Mouse (Mus musculus) hindbrain, embryonic 15.5 days (tissue): ENCODE data around the gene Erh. TPM values are rescaled to one million over a fixed set of nuclear protein-coding genes. Genes with fewer than 3 reads are reported as not detected.

Experiments
- ATAC-seq: fragments of 200-750 bp; cut with Nextera tagmentation; 2 replicates; pipeline ENCODE4 v1.8.0; 2017; ENCODE audit warnings: low read depth, moderate number of reproducible peaks, moderate TSS enrichment; ENCODE audit not compliant: low FRiP score
- H3K27ac ChIP-seq: fragments of 300-500 bp; sonication (generic); replicated peaks from 2 replicates; pipeline ENCODE4 v1.5.1; 2015; ENCODE audit warnings: mild to moderate bottlenecking, inconsistent platforms
- H3K27me3 ChIP-seq: fragments of 300-500 bp; sonication (generic); 2 replicates; pipeline ENCODE4 v1.6.1; 2015; ENCODE audit warnings: control low read depth, inconsistent platforms
- H3K36me3 ChIP-seq: fragments of 300-500 bp; sonication (generic); 2 replicates; pipeline ENCODE4 v1.6.1; 2015; ENCODE audit warnings: control low read depth, inconsistent platforms
- H3K4me1 ChIP-seq: fragments of 300-500 bp; sonication (generic); replicated peaks from 2 replicates; pipeline ENCODE4 v1.6.1; 2015; ENCODE audit warnings: control low read depth, inconsistent platforms
- H3K4me2 ChIP-seq: fragments of 300-500 bp; sonication (generic); 2 replicates; pipeline ENCODE4 v1.6.1; 2015; ENCODE audit warnings: moderate library complexity, mild to moderate bottlenecking, inconsistent platforms
- H3K4me3 ChIP-seq: fragments of 300-500 bp; sonication (generic); 2 replicates; pipeline ENCODE4 v1.5.1; 2015; ENCODE audit warnings: mild to moderate bottlenecking, inconsistent platforms
- H3K9ac ChIP-seq: fragments of 300-500 bp; sonication (generic); 2 replicates; pipeline ENCODE4 v1.6.1; 2015; ENCODE audit warnings: inconsistent platforms
- H3K9me3 ChIP-seq: fragments of 300-500 bp; sonication (generic); 2 replicates; pipeline ENCODE4 v1.6.1; 2016; ENCODE audit warnings: control low read depth, inconsistent platforms
- WGBS: fragments of 180-500 bp; shearing (Covaris S2); methylation state at CpG from one replicate; pipeline ENCODE4 v1.1.7; 2015; 5-methylcytosine and 5-hydroxymethylcytosine counted together
- polyA plus RNA-seq: library from polyadenylated mRNA; unstranded; fragments of >200 nt; fragmentation: Nextera tagmentation; extraction: Ambion mirVana; gene quantifications from 2 replicates; pipeline ENCODE4 v1.2.1, GENCODE M21; 2015

The Erh gene
- polyA plus RNA-seq, 1 experiment from 2014 or later: 270 TPM

DNA sequence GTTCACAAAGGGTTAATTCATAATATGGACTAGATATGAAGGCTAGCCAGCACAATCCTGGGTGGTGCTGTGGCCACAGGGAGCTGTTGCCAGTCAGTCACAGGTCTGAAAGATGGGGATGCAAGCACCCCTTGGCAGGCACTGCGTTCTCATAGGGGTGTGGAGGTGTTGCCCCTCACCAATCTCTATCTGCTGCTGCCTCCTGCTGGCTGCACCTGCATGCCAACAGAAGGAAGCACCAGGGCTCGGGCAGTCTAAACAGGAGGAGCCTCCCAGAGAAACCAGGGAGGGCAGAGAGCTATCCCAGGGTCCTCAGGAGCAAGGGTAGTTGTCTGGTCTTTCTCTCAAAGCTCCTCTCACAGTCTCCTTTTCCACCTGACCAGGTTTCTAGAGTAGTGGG is 59.2 kb downstream of the Erh start:
- peaks cover 17% of the 10 kb centered on the region for H3K36me3 ChIP-seq
- WGBS: 36% methylated on average over 2 of the region's 2 CpGs
- no peak overlapping the region for H3K27ac ChIP-seq
- no peak for ATAC-seq
- no peaks in the 10 kb centered on the region for H3K4me1 ChIP-seq
- H3K9ac ChIP-seq: no peak overlapping the region
- no peaks in the 10 kb centered on the region for H3K27me3 ChIP-seq
- H3K4me2 ChIP-seq: no peak overlapping the region
- H3K9me3 ChIP-seq: no peaks in the 10 kb centered on the region
- no peak overlapping the region for H3K4me3 ChIP-seq

Other genes starting within 250 kb of the Erh start
- 21.9 and 23.3 TPM in 2 replicates for gene Dcaf5, start 207.7 kb downstream of the Erh start, polyA plus RNA-seq
- 51.5 and 53.7 TPM in 2 replicates for gene Exd2, start 181.2 kb downstream of the Erh start, polyA plus RNA-seq
- gene Galnt16, start 126.1 kb downstream of the Erh start, polyA plus RNA-seq: 31.3 and 34.1 TPM in 2 replicates
- 25.0 and 25.7 TPM in 2 replicates for gene Slc39a9, start 458 bp downstream of the Erh start, polyA plus RNA-seq
- gene Plekhd1, start 48.2 kb upstream of the Erh start, polyA plus RNA-seq: 6.4 and 6.5 TPM in 2 replicates
- gene Ccdc177, start 116.3 kb upstream of the Erh start, polyA plus RNA-seq: 4.0 and 4.4 TPM in 2 replicates
- gene Susd6, start 146.2 kb upstream of the Erh start, polyA plus RNA-seq: 12.6 and 13.1 TPM in 2 replicates